Mouse (Mus musculus) forebrain, embryonic 14.5 days (tissue): ENCODE measurements around the gene Ybey. TPM values are rescaled to one million over a fixed set of nuclear protein-coding genes. Genes with fewer than 3 reads are reported as not detected.

ENCODE experiments used
- ATAC-seq: fragments of 200-750 bp; cut with Nextera tagmentation; 2 replicates; pipeline ENCODE4 v1.8.0; 2017; ENCODE audit warnings: mild to moderate bottlenecking, moderate library complexity
- DNase-seq: peaks from one replicate; pipeline ENCODE4 v3.0.0-alpha.2; 2015; ENCODE audit warnings: low spot score
- H3K27ac ChIP-seq: fragments of 300-500 bp; sonication (generic); 2 replicates; pipeline ENCODE4 v1.5.1; 2014; ENCODE audit warnings: low read depth, mild to moderate bottlenecking, control low read depth, low read length, moderate library complexity
- H3K27me3 ChIP-seq: fragments of 300-500 bp; sonication (generic); replicated peaks from 2 replicates; pipeline ENCODE4 v1.6.1; 2014; ENCODE audit warnings: low read length, control low read depth, mixed read lengths; ENCODE audit not compliant: control insufficient read depth, insufficient read depth
- H3K36me3 ChIP-seq: fragments of 300-500 bp; sonication (generic); 2 replicates; pipeline ENCODE4 v1.6.1; 2014; ENCODE audit warnings: low read length, control low read depth; ENCODE audit not compliant: control insufficient read depth, insufficient read depth
- H3K4me1 ChIP-seq: fragments of 300-500 bp; sonication (generic); 2 replicates; pipeline ENCODE4 v1.6.1; 2014; ENCODE audit warnings: antibody characterized with exemption, low read length, control low read depth; ENCODE audit not compliant: control insufficient read depth, insufficient read depth
- H3K4me2 ChIP-seq: fragments of 300-500 bp; sonication (generic); 2 replicates; pipeline ENCODE4 v1.6.1; 2014; ENCODE audit warnings: mild to moderate bottlenecking, control low read depth, low read length
- H3K4me3 ChIP-seq: fragments of 300-500 bp; sonication (generic); 2 replicates; pipeline ENCODE4 v1.5.1; 2014; ENCODE audit warnings: low read depth, low read length, control low read depth
- H3K9ac ChIP-seq: fragments of 300-500 bp; sonication (generic); 2 replicates; pipeline ENCODE4 v1.6.1; 2014; ENCODE audit warnings: mild to moderate bottlenecking, low read length, control low read depth, moderate library complexity
- H3K9me3 ChIP-seq: fragments of 300-500 bp; sonication (generic); replicated peaks from 2 replicates; pipeline ENCODE4 v1.6.1; 2016; ENCODE audit warnings: low read length, control low read depth, mixed read lengths; ENCODE audit not compliant: control insufficient read depth
- WGBS: fragments of 180-500 bp; shearing (Covaris S2); extraction: QIAGEN DNeasy Blood & Tissue Kit; methylation state at CpG from one replicate; pipeline ENCODE4 v1.1.7; 2014; 5-methylcytosine and 5-hydroxymethylcytosine counted together
- polyA plus RNA-seq: library from polyadenylated mRNA; unstranded; fragments of >200 nt; fragmentation: Nextera tagmentation; extraction: Ambion mirVana; gene quantifications from 2 replicates; pipeline ENCODE4 v1.2.1, GENCODE M21; 2014

Ybey gene
- polyA plus RNA-seq, 1 experiment from 2014 or later = 4.6 TPM

DNA sequence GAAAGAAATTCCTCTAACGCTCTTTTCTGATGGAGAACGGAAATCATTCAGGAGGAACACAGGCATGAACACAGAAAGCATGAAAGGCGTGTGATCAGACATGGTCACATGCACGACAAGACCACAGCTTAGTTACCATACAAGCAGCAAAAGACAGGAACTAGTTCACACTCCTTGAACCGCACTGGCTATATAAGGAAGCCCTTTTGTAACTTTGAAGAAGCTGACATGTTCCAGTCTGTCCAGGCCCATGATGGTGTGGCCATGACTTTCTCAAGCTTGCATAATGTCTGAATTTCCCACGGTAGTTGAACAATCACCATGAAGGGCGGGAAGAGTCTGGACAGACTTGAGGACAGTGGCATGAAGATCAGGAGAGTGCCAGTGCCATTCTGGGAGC is 43.2 kb downstream of the Ybey start:
- no peaks in the 10 kb centered on the region for H3K27me3 ChIP-seq
- H3K9ac ChIP-seq = no peak overlapping the region
- DNase-seq = no peak
- no peak for ATAC-seq
- no peaks in the 10 kb centered on the region for H3K4me1 ChIP-seq
- H3K4me3 ChIP-seq = no peak overlapping the region
- 94% methylated on average over 7 of the region's 7 CpGs for WGBS
- H3K9me3 ChIP-seq = no peaks in the 10 kb centered on the region
- no peak overlapping the region for H3K27ac ChIP-seq
- no peak overlapping the region for H3K4me2 ChIP-seq
- H3K36me3 ChIP-seq = peaks cover 94% of the 10 kb centered on the region

DNA sequence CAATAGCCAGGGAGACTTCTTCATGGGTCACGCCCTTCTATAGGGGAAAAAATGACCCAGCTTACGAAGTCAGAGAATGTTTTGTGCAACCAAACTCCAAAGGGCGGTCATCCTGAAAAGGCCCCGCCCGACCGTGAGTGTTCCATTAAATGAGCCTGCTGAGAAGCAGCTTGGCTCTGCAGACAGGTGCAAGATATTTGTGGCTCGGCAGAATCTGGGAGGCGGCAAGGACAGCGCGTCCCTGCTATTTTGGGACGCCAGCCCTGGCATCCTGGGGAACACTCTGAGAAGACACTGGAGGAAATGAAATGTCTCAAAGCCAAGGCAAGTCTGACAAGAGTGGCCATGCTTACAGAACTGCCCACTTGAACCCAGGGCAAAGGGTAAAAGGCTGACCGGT is 52.1 kb downstream of the Ybey start:
- no peak overlapping the region for H3K27ac ChIP-seq
- H3K36me3 ChIP-seq = peaks cover 91% of the 10 kb centered on the region
- no peaks in the 10 kb centered on the region for H3K4me1 ChIP-seq
- H3K9me3 ChIP-seq = no peaks in the 10 kb centered on the region
- no peak overlapping the region for H3K4me3 ChIP-seq
- no peak overlapping the region for H3K4me2 ChIP-seq
- DNase-seq (no peak), ATAC-seq (no peak)
- no peak overlapping the region for H3K9ac ChIP-seq
- no peaks in the 10 kb centered on the region for H3K27me3 ChIP-seq
- 91% methylated on average over 12 of the region's 12 CpGs for WGBS

Other genes starting within 250 kb of the Ybey start
- 279 and 307 TPM in 2 replicates for gene Prmt2, start 231.2 kb downstream of the Ybey start, polyA plus RNA-seq
- gene S100b, start 215.3 kb downstream of the Ybey start, polyA plus RNA-seq = 0.42 and 0.77 TPM in 2 replicates
- gene Dip2a, start 123.8 kb downstream of the Ybey start, polyA plus RNA-seq = 5.6 and 6.9 TPM in 2 replicates
- not detected in 2 replicates for gene AC141477.1, start 28.7 kb downstream of the Ybey start, polyA plus RNA-seq
- 9.6 and 10.5 TPM in 2 replicates for gene Pcnt, start 26.3 kb downstream of the Ybey start, polyA plus RNA-seq
- not detected in 2 replicates for gene 2610028H24Rik, start 20.0 kb downstream of the Ybey start, polyA plus RNA-seq
- gene Mcm3ap, start 187 bp downstream of the Ybey start, polyA plus RNA-seq = 65.3 and 73.1 TPM in 2 replicates
- gene Lss, start 62.5 kb upstream of the Ybey start, polyA plus RNA-seq = 36.1 and 38.9 TPM in 2 replicates
- gene Spatc1l, start 93.2 kb upstream of the Ybey start, polyA plus RNA-seq = 0.21 TPM in 1 of 2 replicates, not detected in the other
- not detected in 2 replicates for gene Ftcd, start 106.5 kb upstream of the Ybey start, polyA plus RNA-seq
- gene Col6a2, start 154.5 kb upstream of the Ybey start, polyA plus RNA-seq = 4.7 and 7.1 TPM in 2 replicates